Mouse (Mus musculus): ENCODE measurements at regions not wholly inside any gene's neighbourhood (a gene's known extent, or its start where the extent isn't known, plus 50 kb on each side); places are given as distances from the start of the nearest gene placed in this dataset.

GRCm38 (mm10) chr12:77135067-77135466 lies 102.9 kb upstream of the Fut8 start:
- DNase-seq = no peak

- no peak for DNase-seq
These were observed 103.5 kb upstream of the Fut8 start for GRCm38 (mm10) chr12:77134306-77135010.

GRCm38 (mm10) chr12:77133465-77134305 lies 104.2 kb upstream of the Fut8 start:
- DNase-seq = no peak

GRCm38 (mm10) chr12:77131328-77131727 lies 106.6 kb upstream of the Fut8 start:
- DNase-seq = no peak

DNA sequence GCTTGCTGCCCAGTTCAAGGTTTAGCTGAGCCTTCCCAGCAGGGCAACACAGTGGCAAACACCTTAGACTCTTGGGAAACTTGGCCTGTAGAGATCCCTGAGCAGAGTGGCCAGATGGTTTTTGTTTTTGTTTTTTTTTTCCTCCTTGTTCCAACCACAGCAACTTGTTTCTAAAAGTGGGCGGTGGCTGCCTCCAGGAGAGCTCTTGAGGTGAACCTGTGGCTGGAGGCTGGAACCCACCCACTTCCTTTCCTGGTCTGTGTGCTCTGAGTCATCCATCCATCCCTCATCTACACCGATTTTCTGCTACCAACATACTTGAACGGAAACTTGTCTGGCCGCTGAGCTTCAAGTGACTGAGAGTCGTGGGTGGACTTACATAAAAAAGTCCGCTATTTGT lies 107.4 kb upstream of the Fut8 start:
- peak; percentile 29 for DNase-seq

GRCm38 (mm10) chr12:77124267-77124666 lies 113.7 kb upstream of the Fut8 start:
- no peak for DNase-seq

GRCm38 (mm10) chr12:77113516-77113915 lies 124.4 kb upstream of the Fut8 start:
- no peak for DNase-seq

GRCm38 (mm10) chr12:77112133-77112532 lies 125.8 kb upstream of the Fut8 start:
- no peak for DNase-seq

DNA sequence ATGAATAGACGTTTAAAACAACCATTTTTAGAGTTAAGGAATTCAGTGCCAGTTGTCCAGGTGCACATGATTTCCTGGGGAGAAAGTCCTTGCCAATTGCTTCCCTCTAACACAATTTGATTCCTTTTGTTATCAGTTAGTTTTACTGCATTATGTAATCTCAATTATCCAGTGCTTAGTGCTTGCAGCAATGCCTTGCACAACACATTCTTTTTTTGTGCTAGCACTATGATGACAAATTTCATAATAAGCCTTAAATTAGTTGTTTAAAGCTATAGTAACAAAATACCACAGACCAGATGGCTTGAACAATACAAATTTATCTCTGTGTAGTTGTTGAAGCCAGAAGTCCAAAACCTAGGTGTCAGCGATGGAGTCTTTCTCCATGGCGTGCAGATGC lies 130.7 kb upstream of the Fut8 start:
- DNase-seq = no peak

DNA sequence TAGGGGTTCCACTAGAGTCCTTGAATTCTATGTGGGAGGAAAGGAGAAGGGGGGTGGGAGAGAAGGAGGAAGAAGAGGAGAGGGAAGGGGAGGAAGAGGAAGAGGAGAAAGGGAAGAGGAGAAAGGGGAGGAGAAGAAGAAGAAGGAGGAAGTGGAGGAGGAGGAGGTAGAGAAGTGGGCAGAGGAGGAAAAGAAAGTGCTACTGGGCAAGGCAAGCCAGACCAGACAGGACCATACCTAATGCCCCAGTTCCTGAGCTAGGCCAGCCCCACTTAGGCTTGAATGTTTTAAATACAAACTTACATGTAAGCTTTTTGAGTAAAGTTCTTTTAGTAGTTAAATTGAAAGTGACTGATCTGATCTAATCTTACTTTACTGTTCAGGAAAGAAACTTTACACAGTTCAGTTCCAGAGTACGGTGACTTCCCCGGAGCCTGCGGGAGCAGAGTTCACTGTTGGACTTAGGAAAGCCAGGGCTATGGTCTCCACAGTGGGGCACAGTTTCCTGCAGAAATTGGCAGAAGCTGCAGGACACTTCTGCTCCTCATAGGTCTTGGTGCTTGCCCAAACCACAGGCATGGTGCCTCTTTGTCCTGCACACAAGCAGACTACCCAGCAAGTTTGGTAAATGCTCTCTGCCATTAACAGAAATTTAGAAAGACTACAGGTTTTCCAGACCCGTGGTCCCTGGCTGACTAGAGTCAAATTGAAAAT lies 131.9 kb upstream of the Fut8 start:
- DNase-seq = no peak

DNA sequence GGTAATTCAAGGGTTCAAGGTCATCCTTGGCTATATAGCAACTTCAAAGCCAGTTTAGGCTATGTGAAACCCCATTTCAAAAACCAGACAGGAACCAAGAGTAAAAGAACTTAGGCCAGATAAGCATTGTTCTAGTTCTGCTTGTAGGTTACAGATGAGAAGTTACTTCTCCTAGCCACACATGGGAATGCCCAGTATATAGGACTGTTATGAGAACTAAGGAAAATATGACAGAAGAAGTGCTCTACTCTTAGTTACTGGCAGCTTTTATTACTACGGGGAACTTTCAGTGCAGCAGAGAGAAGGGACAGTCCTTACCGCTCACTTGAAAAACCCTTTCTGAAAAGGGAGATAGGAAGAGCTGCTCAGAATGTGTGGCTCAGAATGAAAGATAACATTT lies 137.4 kb upstream of the Fut8 start:
- no peak for DNase-seq

- DNase-seq = no peak
These were observed 137.5 kb upstream of the Max start for GRCm38 (mm10) chr12:77099521-77099920.

DNA sequence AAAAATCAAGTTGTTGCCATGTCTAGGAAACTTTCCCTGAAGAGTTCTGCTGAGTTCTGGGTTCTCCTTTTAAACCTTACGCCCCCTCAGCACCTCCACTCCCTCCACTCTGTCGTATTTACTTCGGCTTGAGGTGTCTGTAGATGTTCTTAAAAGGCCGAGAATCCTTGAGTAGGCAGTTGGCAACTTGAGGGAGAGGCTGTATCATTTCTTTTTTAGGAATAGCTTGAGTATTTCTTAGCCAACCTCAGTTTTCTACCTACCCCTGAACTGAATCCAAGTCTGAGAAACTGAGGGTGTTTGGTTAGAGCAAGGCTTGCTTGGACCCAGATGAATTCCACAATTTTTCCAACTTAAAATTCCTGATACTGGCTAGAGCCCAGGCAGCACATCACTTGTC lies 136.8 kb upstream of the Max start:
- peak; percentile 67 for DNase-seq

GRCm38 (mm10) chr12:77097831-77098230 lies 135.8 kb upstream of the Max start:
- no peak for DNase-seq

DNA sequence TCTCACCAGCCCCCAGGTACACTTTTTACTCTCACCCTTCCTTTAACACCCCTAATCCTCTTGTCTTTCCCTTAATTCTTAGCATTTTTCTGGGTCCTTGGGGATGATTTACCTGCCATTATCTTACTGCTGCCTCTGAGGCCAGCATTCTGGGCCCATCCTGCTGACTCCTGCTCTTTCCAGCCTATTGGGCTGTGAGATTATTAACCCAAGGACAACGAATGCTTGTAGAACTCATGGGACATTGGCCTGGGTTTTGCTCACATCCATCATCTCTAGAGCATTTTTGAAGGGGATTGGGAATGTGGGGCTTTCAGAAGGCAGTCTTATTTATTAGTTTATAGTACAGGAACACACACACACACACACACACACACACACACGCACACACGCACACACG lies 134.5 kb upstream of the Max start:
- no peak for DNase-seq

DNA sequence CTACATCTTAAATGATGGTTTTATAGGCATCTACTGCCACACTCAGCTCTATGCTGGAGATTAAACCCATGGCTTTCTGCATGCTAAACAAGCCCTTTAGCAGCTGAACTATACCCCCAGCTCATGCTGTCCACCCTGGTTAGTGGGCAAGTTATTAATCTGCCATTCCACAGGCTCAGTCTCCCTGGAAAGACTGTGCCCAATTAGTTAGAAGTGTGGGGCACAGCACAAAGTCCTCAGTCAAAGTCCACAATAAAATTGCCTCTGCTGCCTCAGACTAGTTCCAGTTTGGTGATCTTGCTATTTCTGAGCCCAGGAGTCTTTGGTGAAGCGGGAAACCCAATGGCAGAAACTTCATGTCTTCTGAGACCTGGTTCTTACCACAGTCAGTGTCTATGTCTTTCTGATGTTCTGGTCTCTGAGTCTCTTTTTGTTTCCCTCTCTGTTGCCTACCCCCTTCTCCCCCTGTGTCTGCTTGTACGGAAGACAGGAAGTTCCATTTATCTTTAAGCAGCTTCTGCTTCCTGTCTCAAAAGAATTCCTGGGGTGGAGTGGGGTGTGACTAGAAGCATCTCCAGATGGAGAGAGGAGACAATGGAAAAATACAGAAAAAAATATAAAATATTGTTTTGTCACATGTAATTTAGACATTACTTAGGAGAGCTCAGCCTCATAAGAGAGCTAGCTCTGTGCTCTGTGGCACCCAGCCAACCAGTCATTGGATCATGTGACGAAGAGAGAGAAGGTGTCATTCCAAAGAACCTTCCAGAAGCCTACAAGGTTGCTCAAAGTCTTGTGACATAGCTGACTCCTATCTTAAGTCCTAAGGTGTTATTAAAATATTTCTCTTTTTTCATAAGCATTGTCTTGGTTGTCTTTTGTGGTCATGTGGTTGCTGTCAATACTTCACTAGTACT lies 133.3 kb upstream of the Max start:
- no peak for DNase-seq

DNA sequence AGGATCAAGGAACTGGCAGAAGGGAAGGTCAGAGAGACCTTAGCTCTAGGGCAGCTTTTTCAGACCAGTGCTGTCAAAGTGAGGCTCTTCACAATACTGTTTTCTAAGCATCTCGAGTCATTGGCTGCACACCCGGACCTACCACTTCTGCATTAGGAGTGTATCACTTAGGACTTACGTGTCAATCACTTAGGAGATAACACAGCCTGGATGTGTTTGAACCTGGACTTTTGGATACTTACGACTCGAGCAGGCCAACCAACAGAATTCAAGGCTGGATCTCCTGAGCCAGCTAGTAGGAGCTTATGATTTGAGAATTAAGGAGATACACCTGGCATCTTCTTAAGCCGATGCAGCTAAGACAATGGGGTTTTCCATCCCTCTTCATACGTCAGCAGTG lies 132.2 kb upstream of the Max start:
- no peak for DNase-seq

DNA sequence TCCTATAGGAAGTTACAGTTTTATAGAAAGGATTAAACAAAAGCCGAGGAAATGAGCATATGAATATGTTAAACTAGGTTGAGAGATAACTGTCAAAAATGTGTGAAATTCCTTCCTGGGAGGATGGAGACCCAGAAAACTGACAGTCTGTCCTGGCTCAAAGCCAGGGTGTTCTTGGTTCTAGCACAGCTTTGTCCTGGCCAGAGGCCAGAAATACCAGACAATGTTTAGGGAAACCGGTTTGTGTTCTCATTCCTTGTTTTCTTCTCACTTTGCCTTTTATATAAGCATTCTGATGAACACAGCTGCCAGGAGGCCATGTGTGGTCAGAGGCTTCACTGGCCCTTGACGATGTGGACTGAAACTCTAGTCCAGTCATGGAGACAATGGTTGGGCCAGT lies 130.7 kb upstream of the Max start:
- DNase-seq = peak; percentile 20

DNA sequence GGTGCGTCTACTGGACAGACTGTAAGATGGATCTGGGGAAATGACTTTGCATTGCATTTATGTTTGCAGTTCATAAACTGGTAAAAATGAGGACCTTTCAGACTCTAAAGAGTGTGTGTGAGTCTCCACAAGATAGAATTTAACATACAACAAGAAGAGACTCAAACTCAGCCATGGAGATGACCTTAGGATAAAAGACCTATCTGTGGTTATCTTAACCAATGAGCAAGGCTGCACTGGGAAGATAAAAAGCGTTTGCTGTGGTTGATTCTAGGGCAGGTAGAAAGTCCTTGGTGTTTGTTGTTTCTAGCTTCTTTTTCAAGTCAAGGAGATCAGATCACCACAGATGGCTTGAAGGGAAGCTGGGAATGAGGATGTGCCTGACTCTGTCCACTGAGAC lies 130.1 kb upstream of the Max start:
- DNase-seq = no peak

- no peak for DNase-seq
These were observed 129.7 kb upstream of the Max start for GRCm38 (mm10) chr12:77091700-77092099.

- no peak for DNase-seq
These were observed 128.5 kb upstream of the Max start for GRCm38 (mm10) chr12:77090525-77090924.

DNA sequence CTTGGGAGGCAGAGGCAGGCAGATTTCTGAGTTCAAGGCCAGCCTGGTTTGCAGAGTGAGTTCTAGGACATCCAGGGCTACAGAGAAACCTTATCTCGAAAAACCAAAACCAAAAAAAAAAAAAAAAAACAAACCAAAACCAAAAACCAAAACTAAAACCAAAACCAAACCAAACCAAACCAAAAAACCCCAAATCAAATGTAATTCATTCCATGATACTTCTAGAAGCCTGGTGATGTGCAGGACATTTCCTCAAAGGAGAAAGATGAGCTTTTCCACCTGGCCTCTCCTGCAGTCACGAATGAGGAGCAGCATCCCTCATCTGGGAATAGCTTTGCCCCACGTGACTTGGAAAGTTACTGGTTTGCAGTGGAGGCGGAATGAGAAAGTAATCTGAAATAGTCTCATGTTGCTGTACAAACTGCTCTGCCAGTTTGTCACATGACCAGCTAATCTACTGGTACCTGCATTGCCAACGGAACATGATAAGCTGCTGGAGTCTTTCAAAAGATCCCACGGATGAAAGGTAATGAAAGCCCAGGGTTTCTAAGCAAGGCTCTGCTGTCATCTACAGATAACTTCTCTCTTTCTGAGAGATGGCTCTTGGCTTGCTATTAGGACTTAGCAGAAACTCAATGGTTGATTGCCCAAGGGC lies 127.8 kb upstream of the Max start:
- DNase-seq = peak; percentile 37
